Mouse (Mus musculus): Measurements from ENCODE around the gene Cep290. TPM values are rescaled to one million over a fixed set of nuclear protein-coding genes. Genes with fewer than 3 reads are reported as not detected.

The Cep290 gene
- polyA plus RNA-seq, 1 experiment from 2014 or later: 6.5 TPM

DNA sequence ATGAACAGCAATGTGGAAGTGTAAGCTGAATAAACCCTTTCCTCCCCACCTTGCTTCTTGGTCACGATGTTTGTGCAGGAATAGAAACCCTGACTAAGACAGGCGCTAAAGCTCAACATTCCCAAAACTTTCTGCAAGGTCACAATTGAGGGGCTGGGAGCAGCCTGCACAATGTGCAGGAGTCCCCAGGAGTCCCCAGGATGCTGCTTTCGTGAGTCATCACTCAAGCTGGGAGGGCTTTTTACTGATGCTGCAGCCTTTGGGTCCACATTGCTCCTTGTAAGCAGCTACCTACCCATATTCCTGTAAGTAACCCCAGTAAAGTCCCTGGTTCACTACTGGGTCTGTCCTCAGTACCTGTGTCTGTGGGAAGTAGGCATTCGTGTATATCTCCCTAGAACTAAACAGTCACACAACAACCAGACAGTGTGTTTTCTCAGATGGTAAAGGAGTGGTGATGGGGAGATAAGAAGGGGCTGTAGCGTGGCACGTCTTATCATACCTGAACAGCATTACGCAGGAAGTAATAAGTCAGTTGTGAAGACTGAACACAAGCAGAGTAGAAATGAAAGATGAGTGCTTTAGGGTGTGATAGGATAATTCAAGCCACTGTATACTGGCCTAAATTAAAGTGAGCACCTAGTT, 87.3 kb downstream of the Cep290 start:
- DNase-seq (ENCODE audit: low spot score) (no peak), ATAC-seq (replicated peaks; ENCODE audit: low FRiP score) (peak; percentile 94)
- Histone ChIP-seq H3K9ac (ENCODE audit: low read depth, low read length) (no peak overlapping the region), H3K4me2 (peak overlapping the region; percentile 40), H3K27me3 (replicated peaks; ENCODE audit: control insufficient read depth, insufficient read depth, low read length) (no peaks in the 10 kb centered on the region), H3K4me1 (replicated peaks; ENCODE audit: control insufficient read depth, insufficient read depth, low read length) (peaks cover 12% of the 10 kb centered on the region; the same call in 1 of the 2 replicates), H3K27ac (ENCODE audit: low read depth, low read length) (peak overlapping the region; percentile 66), H3K36me3 (ENCODE audit: control insufficient read depth, insufficient read depth, low read length) (peaks cover 3% of the 10 kb centered on the region; the same call in 1 of the 2 replicates), H3K9me3 (ENCODE audit: control insufficient read depth, low read length) (no peaks in the 10 kb centered on the region), H3K4me3 (ENCODE audit: low read depth, low read length) (no peak overlapping the region)
- 61% methylated on average over 7 of the region's 7 CpGs for WGBS

DNA sequence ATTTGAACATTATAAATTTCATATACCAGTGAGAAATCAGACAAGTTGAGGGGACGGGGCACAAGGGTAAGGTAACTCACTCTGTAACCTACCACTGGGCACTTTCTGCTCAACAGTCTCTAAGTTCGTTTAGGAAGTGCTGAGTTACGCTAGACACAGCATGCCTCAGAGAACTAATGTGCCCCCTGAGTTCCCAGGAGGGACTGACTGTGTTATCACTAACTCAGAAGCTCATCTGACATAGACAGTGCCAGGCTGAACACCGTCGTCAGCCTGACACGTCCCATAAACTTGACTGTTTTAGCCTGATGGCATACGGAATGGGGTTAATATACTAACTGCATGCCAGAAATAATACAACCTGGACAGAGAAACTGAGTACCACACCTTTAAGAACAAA, 87.9 kb downstream of the Cep290 start:
- Histone ChIP-seq H3K27me3 (replicated peaks; ENCODE audit: control insufficient read depth, insufficient read depth, low read length) (no peaks in the 10 kb centered on the region), H3K27ac (ENCODE audit: low read depth, low read length) (peak overlapping the region; percentile 0; the same call in 1 of the 2 replicates), H3K36me3 (ENCODE audit: control insufficient read depth, insufficient read depth, low read length) (peaks cover 3% of the 10 kb centered on the region; the same call in 1 of the 2 replicates), H3K9me3 (ENCODE audit: control insufficient read depth, low read length) (no peaks in the 10 kb centered on the region), H3K9ac (ENCODE audit: low read depth, low read length) (no peak overlapping the region), H3K4me1 (replicated peaks; ENCODE audit: control insufficient read depth, insufficient read depth, low read length) (peaks cover 12% of the 10 kb centered on the region; the same call in 1 of the 2 replicates), H3K4me3 (ENCODE audit: low read depth, low read length) (no peak overlapping the region), H3K4me2 (no peak overlapping the region; the same call in 1 of the 2 replicates)
- peak; percentile 52 for ATAC-seq (replicated peaks; ENCODE audit: low FRiP score)
- 69% methylated on average over 7 of the region's 7 CpGs for WGBS
- DNase-seq (ENCODE audit: low spot score): no peak

DNA sequence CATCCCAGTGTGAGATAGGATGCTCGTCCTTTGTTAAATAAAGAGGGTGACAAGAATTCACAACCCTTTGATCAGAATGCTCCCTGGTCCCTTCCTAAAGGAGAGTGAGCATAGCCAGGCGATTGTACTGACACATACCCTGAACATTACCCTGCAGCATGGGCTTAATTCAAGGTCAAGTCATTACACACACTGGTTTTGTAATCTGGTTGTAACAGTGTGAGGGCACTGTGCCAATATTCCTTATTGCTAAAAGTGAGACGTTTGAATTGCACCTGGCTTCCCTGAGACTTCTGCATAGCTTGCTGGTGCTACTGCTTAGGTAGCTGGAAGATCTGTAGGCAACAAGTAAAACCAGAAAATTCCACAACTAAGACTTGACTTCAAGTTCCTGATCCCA, 96.8 kb downstream of the Cep290 start:
- H3K27ac ChIP-seq (ENCODE audit: low read depth, low read length): no peak overlapping the region
- peaks cover 7% of the 10 kb centered on the region; the same call in 1 of the 2 replicates for H3K36me3 ChIP-seq (ENCODE audit: control insufficient read depth, insufficient read depth, low read length)
- no peak overlapping the region for H3K4me3 ChIP-seq (ENCODE audit: low read depth, low read length)
- no peak for DNase-seq (ENCODE audit: low spot score)
- H3K9me3 ChIP-seq (ENCODE audit: control insufficient read depth, low read length): no peaks in the 10 kb centered on the region
- no peak overlapping the region for H3K4me2 ChIP-seq
- no peak overlapping the region for H3K9ac ChIP-seq (ENCODE audit: low read depth, low read length)
- 82% methylated on average over 3 of the region's 3 CpGs for WGBS
- no peaks in the 10 kb centered on the region for H3K27me3 ChIP-seq (replicated peaks; ENCODE audit: control insufficient read depth, insufficient read depth, low read length)
- no peak for ATAC-seq (replicated peaks; ENCODE audit: low FRiP score)
- H3K4me1 ChIP-seq (replicated peaks; ENCODE audit: control insufficient read depth, insufficient read depth, low read length): no peaks in the 10 kb centered on the region

DNA sequence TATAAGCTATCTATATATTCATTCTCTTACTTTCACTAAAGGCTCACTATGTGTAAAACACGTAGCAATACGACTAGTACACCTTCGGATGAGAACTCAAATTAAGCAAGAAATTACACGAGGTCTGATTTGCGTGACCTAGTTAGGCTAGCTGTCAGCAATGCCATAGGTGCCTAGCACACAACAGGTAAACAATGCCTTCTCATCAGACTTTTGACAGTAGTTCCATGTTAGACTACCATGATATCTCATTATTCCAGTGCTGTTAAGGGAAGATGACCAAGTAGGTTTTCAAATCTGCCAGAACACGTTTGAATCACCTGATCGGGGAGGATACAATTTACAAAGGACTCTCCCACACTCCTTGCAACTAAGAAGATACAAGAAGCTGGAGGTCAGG, 101.2 kb downstream of the Cep290 start:
- peak overlapping the region; percentile 79 for H3K4me3 ChIP-seq (ENCODE audit: low read depth, low read length)
- DNase-seq (ENCODE audit: low spot score): no peak
- no peaks in the 10 kb centered on the region for H3K4me1 ChIP-seq (replicated peaks; ENCODE audit: control insufficient read depth, insufficient read depth, low read length)
- H3K9ac ChIP-seq (ENCODE audit: low read depth, low read length): peak overlapping the region; percentile 80
- H3K27me3 ChIP-seq (replicated peaks; ENCODE audit: control insufficient read depth, insufficient read depth, low read length): no peaks in the 10 kb centered on the region
- no peaks in the 10 kb centered on the region for H3K9me3 ChIP-seq (ENCODE audit: control insufficient read depth, low read length)
- H3K4me2 ChIP-seq: peak overlapping the region; percentile 59
- H3K36me3 ChIP-seq (ENCODE audit: control insufficient read depth, insufficient read depth, low read length): peaks cover 7% of the 10 kb centered on the region; the same call in 1 of the 2 replicates
- ATAC-seq (replicated peaks; ENCODE audit: low FRiP score): no peak; the same call in 1 of the 2 replicates
- H3K27ac ChIP-seq (ENCODE audit: low read depth, low read length): peak overlapping the region; percentile 52; the same call in 1 of the 2 replicates
- WGBS: 47% methylated on average over 7 of the region's 7 CpGs

DNA sequence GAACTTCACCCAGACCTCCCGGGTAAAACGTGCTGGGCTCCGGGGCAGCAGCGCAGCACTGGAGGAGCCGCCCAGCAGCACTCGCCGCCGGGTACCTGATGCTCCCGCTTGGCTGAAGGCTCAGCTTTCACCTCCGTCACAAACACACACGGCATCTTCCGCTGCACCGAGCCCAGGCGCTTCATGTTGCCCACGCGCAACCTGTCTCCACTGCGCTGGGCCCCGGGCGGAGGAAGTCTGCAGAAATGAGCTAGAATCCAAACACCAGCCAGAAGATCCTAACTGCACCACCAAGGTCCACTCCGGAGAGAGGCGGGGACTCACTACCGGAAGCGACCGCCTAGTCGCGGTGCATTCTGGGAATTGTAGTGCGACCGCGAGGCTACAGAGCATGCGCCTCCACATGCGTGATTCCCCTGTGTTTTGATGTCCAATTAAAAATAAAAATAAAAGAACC, 101.6 kb downstream of the Cep290 start:
- DNase-seq (ENCODE audit: low spot score) (peak; percentile 83), ATAC-seq (replicated peaks; ENCODE audit: low FRiP score) (peak; percentile 98)
- Histone ChIP-seq H3K27me3 (replicated peaks; ENCODE audit: control insufficient read depth, insufficient read depth, low read length) (no peaks in the 10 kb centered on the region), H3K9ac (ENCODE audit: low read depth, low read length) (peak overlapping the region; percentile 80), H3K27ac (ENCODE audit: low read depth, low read length) (peak overlapping the region; percentile 52; the same call in 1 of the 2 replicates), H3K4me3 (ENCODE audit: low read depth, low read length) (peak overlapping the region; percentile 79), H3K9me3 (ENCODE audit: control insufficient read depth, low read length) (no peaks in the 10 kb centered on the region), H3K4me1 (replicated peaks; ENCODE audit: control insufficient read depth, insufficient read depth, low read length) (no peaks in the 10 kb centered on the region), H3K4me2 (peak overlapping the region; percentile 59), H3K36me3 (ENCODE audit: control insufficient read depth, insufficient read depth, low read length) (peaks cover 7% of the 10 kb centered on the region; the same call in 1 of the 2 replicates)
- under 1% methylated on average over 31 of the region's 31 CpGs for whole genome bisulfite sequencing

DNA sequence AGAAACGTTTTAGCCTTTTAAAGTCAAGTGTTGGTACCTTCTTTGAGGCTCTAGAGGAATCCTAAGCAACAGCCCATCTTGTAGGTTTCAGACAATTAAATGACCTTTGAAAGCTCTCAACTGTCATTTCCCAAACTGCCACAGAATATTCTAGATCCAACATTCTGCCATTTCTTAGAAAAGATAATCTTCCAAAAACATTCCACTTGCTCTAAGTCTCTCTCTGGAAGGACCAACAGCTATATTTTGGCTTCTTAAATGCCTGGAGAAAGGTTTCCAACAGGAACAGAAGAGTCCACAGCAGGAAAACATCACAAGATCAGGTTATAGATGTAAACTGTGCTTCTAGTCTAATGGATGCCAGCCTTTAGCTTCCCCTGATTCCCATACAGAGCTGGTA, 103.0 kb downstream of the Cep290 start, which contains the start of the genes 4930430F08Rik and 1700017N19Rik:
4930430F08Rik (minus strand) TSS at position 101 of the 400 bp plus-strand sequence.
1700017N19Rik (plus strand) TSS at position 162 of the 400 bp plus-strand sequence.
- 65% methylated on average over 1 of the region's 1 CpGs for WGBS
- no peaks in the 10 kb centered on the region for H3K9me3 ChIP-seq (ENCODE audit: control insufficient read depth, low read length)
- H3K9ac ChIP-seq (ENCODE audit: low read depth, low read length): no peak within 1 kb of the TSS
- H3K36me3 ChIP-seq (ENCODE audit: control insufficient read depth, insufficient read depth, low read length): no peaks in the 10 kb centered on the region
- DNase-seq (ENCODE audit: low spot score) (no peak), ATAC-seq (replicated peaks; ENCODE audit: low FRiP score) (no peak)
- no peaks in the 10 kb centered on the region for H3K4me1 ChIP-seq (replicated peaks; ENCODE audit: control insufficient read depth, insufficient read depth, low read length)
- no peak within 1 kb of the TSS for H3K27ac ChIP-seq (ENCODE audit: low read depth, low read length)
- peak within 1 kb of the TSS; percentile 59 for H3K4me2 ChIP-seq
- H3K27me3 ChIP-seq (replicated peaks; ENCODE audit: control insufficient read depth, insufficient read depth, low read length): no peaks in the 10 kb centered on the region
- H3K4me3 ChIP-seq (ENCODE audit: low read depth, low read length): peak within 1 kb of the TSS; percentile 79

DNA sequence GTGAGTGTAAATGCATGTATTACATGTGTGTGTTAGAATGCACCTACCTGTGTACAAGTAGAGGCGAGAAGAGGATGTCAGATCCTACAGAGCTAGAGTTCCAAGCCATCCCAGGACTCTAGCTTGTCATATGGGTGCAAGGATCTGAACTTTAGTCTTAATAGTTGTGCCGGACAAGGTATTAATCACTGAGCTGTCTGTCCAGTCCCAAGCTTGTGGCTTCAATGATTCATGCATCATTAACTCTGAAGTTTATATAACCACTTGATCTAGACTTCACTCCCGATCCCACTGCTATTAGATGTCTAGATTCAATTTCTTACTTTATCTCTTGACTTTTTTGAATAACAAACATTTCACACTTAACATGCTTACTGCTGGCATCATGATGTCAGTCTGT, 111.0 kb downstream of the Cep290 start:
- H3K27ac ChIP-seq (ENCODE audit: low read depth, low read length): no peak overlapping the region
- H3K9me3 ChIP-seq (ENCODE audit: control insufficient read depth, low read length): no peaks in the 10 kb centered on the region
- H3K4me3 ChIP-seq (ENCODE audit: low read depth, low read length): no peak overlapping the region
- DNase-seq (ENCODE audit: low spot score) (no peak), ATAC-seq (replicated peaks; ENCODE audit: low FRiP score) (no peak)
- no peak overlapping the region for H3K9ac ChIP-seq (ENCODE audit: low read depth, low read length)
- no peaks in the 10 kb centered on the region for H3K27me3 ChIP-seq (replicated peaks; ENCODE audit: control insufficient read depth, insufficient read depth, low read length)
- no peak overlapping the region for H3K4me2 ChIP-seq
- no peaks in the 10 kb centered on the region for H3K4me1 ChIP-seq (replicated peaks; ENCODE audit: control insufficient read depth, insufficient read depth, low read length)
- 79% methylated on average over 3 of the region's 3 CpGs for WGBS
- no peaks in the 10 kb centered on the region for H3K36me3 ChIP-seq (ENCODE audit: control insufficient read depth, insufficient read depth, low read length)

DNA sequence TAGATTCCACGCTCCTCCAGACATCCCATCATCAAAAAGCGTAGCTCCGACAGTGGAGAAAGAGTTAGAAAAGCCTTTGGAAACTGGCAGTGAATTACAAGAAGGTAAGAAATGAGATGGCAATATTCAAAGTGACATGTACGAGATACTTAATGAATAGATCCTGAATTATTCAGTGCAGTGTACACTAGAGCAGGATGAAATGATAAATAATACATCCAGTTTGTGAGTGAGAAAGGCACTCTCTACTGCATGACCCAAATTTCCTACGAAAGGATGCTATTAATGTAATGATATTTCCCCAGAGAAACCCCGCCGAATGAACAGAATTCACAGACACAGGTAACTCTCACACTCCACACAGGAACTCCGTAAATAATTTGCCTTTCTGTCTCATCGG, 116.2 kb downstream of the Cep290 start:
- Histone ChIP-seq H3K4me1 (replicated peaks; ENCODE audit: control insufficient read depth, insufficient read depth, low read length) (no peaks in the 10 kb centered on the region), H3K4me3 (ENCODE audit: low read depth, low read length) (no peak overlapping the region), H3K9me3 (ENCODE audit: control insufficient read depth, low read length) (no peaks in the 10 kb centered on the region), H3K27me3 (replicated peaks; ENCODE audit: control insufficient read depth, insufficient read depth, low read length) (no peaks in the 10 kb centered on the region), H3K9ac (ENCODE audit: low read depth, low read length) (no peak overlapping the region), H3K36me3 (ENCODE audit: control insufficient read depth, insufficient read depth, low read length) (no peaks in the 10 kb centered on the region), H3K27ac (ENCODE audit: low read depth, low read length) (no peak overlapping the region), H3K4me2 (no peak overlapping the region)
- 81% methylated on average over 9 of the region's 9 CpGs for WGBS
- ATAC-seq (replicated peaks; ENCODE audit: low FRiP score) (no peak), DNase-seq (ENCODE audit: low spot score) (no peak)

DNA sequence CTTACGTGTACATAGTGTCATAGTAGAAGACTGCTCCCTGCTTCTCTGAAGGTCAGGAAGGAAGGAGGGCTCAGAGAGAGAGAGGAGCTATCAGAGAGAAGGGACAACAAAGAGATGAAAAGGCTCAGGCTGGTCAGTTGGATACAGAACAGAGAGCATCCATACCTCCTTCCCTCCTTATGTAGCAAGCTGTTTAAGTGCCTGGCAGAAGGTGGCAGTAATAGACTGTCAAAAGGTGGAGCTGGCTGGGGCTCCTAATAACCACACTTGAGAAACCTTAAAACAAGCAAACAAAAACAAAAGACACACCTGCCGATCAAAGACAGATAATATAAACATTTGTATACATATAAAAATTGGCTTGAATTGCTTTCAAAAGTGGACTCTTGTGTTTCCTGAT, 116.9 kb downstream of the Cep290 start:
- Histone ChIP-seq H3K27ac (ENCODE audit: low read depth, low read length) (no peak overlapping the region), H3K9ac (ENCODE audit: low read depth, low read length) (no peak overlapping the region), H3K9me3 (ENCODE audit: control insufficient read depth, low read length) (no peaks in the 10 kb centered on the region), H3K4me1 (replicated peaks; ENCODE audit: control insufficient read depth, insufficient read depth, low read length) (no peaks in the 10 kb centered on the region), H3K4me3 (ENCODE audit: low read depth, low read length) (no peak overlapping the region), H3K27me3 (replicated peaks; ENCODE audit: control insufficient read depth, insufficient read depth, low read length) (no peaks in the 10 kb centered on the region), H3K36me3 (ENCODE audit: control insufficient read depth, insufficient read depth, low read length) (no peaks in the 10 kb centered on the region), H3K4me2 (no peak overlapping the region)
- ATAC-seq (replicated peaks; ENCODE audit: low FRiP score): no peak
- WGBS: 75% methylated on average over 2 of the region's 2 CpGs
- DNase-seq (ENCODE audit: low spot score): no peak
